Mouse (Mus musculus) stomach, postnatal 0 days (tissue): ENCODE measurements at regions not wholly inside any gene's neighbourhood (a gene's known extent, or its start where the extent isn't known, plus 50 kb on each side); places are given as distances from the start of the nearest gene placed in this dataset.

Experiments
- CTCF ChIP-seq: IDR thresholded peaks from 2 replicates; pipeline ENCODE4 v1.5.1; 2016; ENCODE audit warnings: antibody characterized with exemption, low read depth, mild to moderate bottlenecking, moderate library complexity
- EP300 ChIP-seq: optimal IDR thresholded peaks from 2 replicates; pipeline ENCODE3; 2016; ENCODE audit warnings: antibody characterized with exemption

DNA sequence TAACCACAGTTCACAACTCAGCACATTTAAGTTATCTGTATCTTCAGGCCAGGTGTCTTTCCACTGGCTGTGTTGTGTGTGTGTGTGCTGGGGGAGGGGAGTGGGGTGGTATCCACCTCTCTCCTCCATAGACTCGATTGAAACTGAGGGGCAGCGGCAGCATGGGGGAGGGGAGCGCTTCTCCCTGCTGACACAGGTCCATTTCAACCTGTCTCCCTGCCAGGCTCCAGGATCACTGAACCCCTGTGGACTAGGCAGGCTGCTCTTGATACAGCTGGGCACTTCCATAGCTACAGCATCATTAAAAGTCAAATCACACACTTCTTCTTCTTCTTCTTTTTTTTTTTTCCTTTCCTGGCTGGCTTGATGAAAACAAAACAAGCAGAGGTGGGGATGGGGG lies 338.0 kb downstream of the Igsf11 start:
- TF ChIP-seq CTCF (no peak), EP300 (no peak)
